Mouse (Mus musculus) CH12.LX (cell line): ENCODE results near the gene Pkhd1. TPM values are rescaled to one million over a fixed set of nuclear protein-coding genes. Genes with fewer than 3 reads are reported as not detected.

ENCODE experiments used
- DNase-seq: peaks from one replicate; pipeline ENCODE4 v3.0.0-alpha.2; 2013; ENCODE audit errors: extremely low read depth
- H3K27ac ChIP-seq: 2 replicates; pipeline ENCODE4 v1.5.1; 2012; ENCODE audit warnings: low read depth, mild to moderate bottlenecking, control low read depth, moderate library complexity; ENCODE audit not compliant: insufficient read depth
- H3K27me3 ChIP-seq: replicated peaks from 2 replicates; pipeline ENCODE3; 2012; ENCODE audit warnings: inconsistent platforms
- H3K36me3 ChIP-seq, 2 experiments: replicated peaks in 1 of 2; 2 replicates each; pipeline versions ENCODE3 to v1.6.1; 2012; ENCODE audit warnings: inconsistent platforms in 1 of 2, low read length in 1 of 2, mild to moderate bottlenecking in 1 of 2, mixed read lengths in 1 of 2, moderate library complexity in 1 of 2; ENCODE audit not compliant: control insufficient read depth in 1 of 2, insufficient read depth in 1 of 2
- H3K4me1 ChIP-seq, 2 experiments: 2 replicates each; pipeline ENCODE4 v1.6.1; 2012; ENCODE audit warnings: inconsistent platforms in 1 of 2, moderate library complexity in 1 of 2; ENCODE audit not compliant: insufficient read depth in 2 of 2, control insufficient read depth in 1 of 2
- H3K4me2 ChIP-seq: 2 replicates; pipeline ENCODE4 v1.6.1; 2012; ENCODE audit warnings: low read depth, mild to moderate bottlenecking, control low read depth; ENCODE audit not compliant: poor library complexity, insufficient read depth, severe bottlenecking
- H3K4me3 ChIP-seq, 3 experiments: fragments of 150-350 bp in 1 of 3; sonication (generic) in 1 of 3; replicated peaks in 1 of 3; 2 replicates each; pipeline versions ENCODE3 to v1.5.1; 2011 to 2012; ENCODE audit warnings: low read depth in 2 of 3, low read length in 2 of 3, mild to moderate bottlenecking in 2 of 3, moderate library complexity in 2 of 3, control low read depth in 1 of 3, improper control_type of control experiment in 1 of 3, inconsistent platforms in 1 of 3, mixed read lengths in 1 of 3; ENCODE audit not compliant: poor library complexity in 1 of 3
- H3K79me2 ChIP-seq: replicated peaks from 2 replicates; pipeline ENCODE4 v1.6.1; 2012; ENCODE audit warnings: mild to moderate bottlenecking, moderate library complexity; ENCODE audit not compliant: control insufficient read depth, poor library complexity, insufficient read depth, severe bottlenecking; ENCODE audit errors: extremely low read depth
- H3K9ac ChIP-seq: 2 replicates; pipeline ENCODE4 v1.6.1; 2012; ENCODE audit warnings: low read depth, mild to moderate bottlenecking, control low read depth, moderate library complexity; ENCODE audit not compliant: insufficient read depth
- H3K9me3 ChIP-seq: replicated peaks from 2 replicates; pipeline ENCODE3; 2012; ENCODE audit warnings: low read length, inconsistent platforms, mixed read lengths
- BHLHE40 ChIP-seq: IDR thresholded peaks from 2 replicates; pipeline ENCODE4 v1.6.1; 2011; ENCODE audit warnings: mild to moderate bottlenecking, low read depth, low read length, improper control_type of control experiment
- CHD2 ChIP-seq: IDR thresholded peaks from 2 replicates; pipeline ENCODE4 v1.6.1; 2011; ENCODE audit warnings: low read length, improper control_type of control experiment
- CTCF ChIP-seq, 2 experiments: IDR thresholded peaks in 1 of 2; conservative IDR thresholded peaks in 1 of 2; 2 replicates each; pipeline ENCODE4 v1.5.1; 2011 to 2012; ENCODE audit warnings: low read depth in 2 of 2, low read length in 2 of 2, improper control_type of control experiment in 1 of 2, inconsistent platforms in 1 of 2, mild to moderate bottlenecking in 1 of 2, moderate library complexity in 1 of 2
- ELF1 ChIP-seq: IDR thresholded peaks from 2 replicates; pipeline ENCODE4 v1.6.1; 2014; ENCODE audit warnings: low read depth, mild to moderate bottlenecking, inconsistent platforms, low read length, improper control_type of control experiment
- EP300 ChIP-seq: IDR thresholded peaks from 2 replicates; pipeline ENCODE4 v1.6.1; 2011; ENCODE audit warnings: low read length, improper control_type of control experiment
- HCFC1 ChIP-seq: IDR thresholded peaks from 2 replicates; pipeline ENCODE4 v1.6.1; 2012; ENCODE audit warnings: low read depth, mild to moderate bottlenecking, inconsistent platforms, low read length, improper control_type of control experiment
- IRF4 ChIP-seq: IDR thresholded peaks from 2 replicates; pipeline ENCODE4 v1.6.1; 2014; ENCODE audit warnings: low read depth, mild to moderate bottlenecking, inconsistent platforms, low read length, improper control_type of control experiment
- KAT2A ChIP-seq: IDR thresholded peaks from 2 replicates; pipeline ENCODE4 v1.6.1; 2012; ENCODE audit warnings: low read length, improper control_type of control experiment, inconsistent platforms; ENCODE audit not compliant: insufficient replicate concordance
- MAFK ChIP-seq: IDR thresholded peaks from 2 replicates; pipeline ENCODE4 v1.6.1; 2011; ENCODE audit warnings: low read length, improper control_type of control experiment; ENCODE audit not compliant: insufficient replicate concordance
- MEF2A ChIP-seq: IDR thresholded peaks from 2 replicates; pipeline ENCODE4 v1.6.1; 2014; ENCODE audit warnings: low read depth, mild to moderate bottlenecking, inconsistent platforms, low read length, improper control_type of control experiment, borderline replicate concordance
- MXI1 ChIP-seq: IDR thresholded peaks from 2 replicates; pipeline ENCODE4 v1.6.1; 2011; ENCODE audit warnings: mild to moderate bottlenecking, low read depth, low read length, improper control_type of control experiment
- MYC ChIP-seq: IDR thresholded peaks from 2 replicates; pipeline ENCODE4 v1.6.1; 2011; ENCODE audit warnings: low read depth, mild to moderate bottlenecking, improper control_type of control experiment, low read length
- NRF1 ChIP-seq: IDR thresholded peaks from 2 replicates; pipeline ENCODE4 v1.6.1; 2014; ENCODE audit warnings: low read depth, mild to moderate bottlenecking, inconsistent platforms, low read length, improper control_type of control experiment, moderate library complexity
- POLR2A ChIP-seq: IDR thresholded peaks from 2 replicates; pipeline ENCODE4 v1.6.1; 2011; ENCODE audit warnings: low read depth, mild to moderate bottlenecking, improper control_type of control experiment, low read length
- RAD21 ChIP-seq: IDR thresholded peaks from 2 replicates; pipeline ENCODE4 v1.6.1; 2011; ENCODE audit warnings: low read depth, mild to moderate bottlenecking, low read length, improper control_type of control experiment, moderate library complexity
- SIN3A ChIP-seq: IDR thresholded peaks from 2 replicates; pipeline ENCODE4 v1.6.1; 2012; ENCODE audit warnings: low read length, improper control_type of control experiment, inconsistent platforms
- SMC3 ChIP-seq: IDR thresholded peaks from 2 replicates; pipeline ENCODE4 v1.6.1; 2011; ENCODE audit warnings: low read depth, low read length, improper control_type of control experiment
- TBP ChIP-seq: conservative IDR thresholded peaks from 2 replicates; pipeline ENCODE4 v1.6.1; 2011; ENCODE audit warnings: low read depth, low read length, improper control_type of control experiment
- TCF12 ChIP-seq: IDR thresholded peaks from 2 replicates; pipeline ENCODE4 v1.6.1; 2014; ENCODE audit warnings: low read depth, mild to moderate bottlenecking, inconsistent platforms, low read length, improper control_type of control experiment
- UBTF ChIP-seq: IDR thresholded peaks from 2 replicates; pipeline ENCODE4 v1.6.1; 2012; ENCODE audit warnings: low read depth, mild to moderate bottlenecking, inconsistent platforms, low read length, improper control_type of control experiment, moderate library complexity
- USF1 ChIP-seq: IDR thresholded peaks from 2 replicates; pipeline ENCODE4 v1.6.1; 2014; ENCODE audit warnings: low read depth, mild to moderate bottlenecking, inconsistent platforms, low read length, improper control_type of control experiment
- ZKSCAN1 ChIP-seq: IDR thresholded peaks from 2 replicates; pipeline ENCODE4 v1.6.1; 2012; ENCODE audit warnings: low read depth, inconsistent platforms, low read length, improper control_type of control experiment, borderline replicate concordance
- ZMIZ1 ChIP-seq: IDR thresholded peaks from 2 replicates; pipeline ENCODE4 v1.6.1; 2012; ENCODE audit warnings: low read depth, mild to moderate bottlenecking, inconsistent platforms, low read length, improper control_type of control experiment
- dilution Hi-C: fragments of 300-500 bp; cut with MboI; formaldehyde crosslinking; loops from 2 replicates; pipeline ENCODE4 v1.14.3; 2020; ENCODE audit warnings: low sequenced_read_pairs; ENCODE audit not compliant: extremely low pct_unique_long_range_greater_than_20kb, extremely low pct_ligation_motif_present
- in situ Hi-C: fragments of 300-500 bp; cut with MboI; formaldehyde crosslinking; loops from 3 replicates; pipeline ENCODE4 v1.14.3; 2019; ENCODE audit warnings: low sequenced_read_pairs, low pct_ligation_motif_present, low pct_unique_long_range_greater_than_20kb, mixed read lengths
- polyA plus RNA-seq: library from polyadenylated mRNA; unstranded; fragments of >175 nt; gene quantifications from 2 replicates; pipeline ENCODE4 v1.2.1, GENCODE M21; 2012; ENCODE audit warnings: low read depth; ENCODE audit not compliant: insufficient read length
- total RNA-seq, 2 experiments: library from RNA; depleted of rRNA; stranded (reverse); fragments of 300-350 nt in 1 of 2; fragments of >200 nt in 1 of 2; gene quantifications; 2 replicates each; pipeline ENCODE4 v1.2.3; 2012 to 2014

The Pkhd1 gene
- total and polyA plus RNA-seq, 3 experiments = not detected

GRCm38 (mm10) chr1:20301631-20302030 lies 316.2 kb downstream of the Pkhd1 start:
- dilution Hi-C loops = no loop called here

GRCm38 (mm10) chr1:20288696-20289095 lies 329.2 kb downstream of the Pkhd1 start:
- Histone ChIP-seq H3K4me2 (no peak overlapping the region), H3K4me3 (no peak overlapping the region), H3K9me3 (no peaks in the 10 kb centered on the region), H3K36me3 (no peaks in the 10 kb centered on the region), H3K79me2 (no peaks in the 10 kb centered on the region), H3K27me3 (no peaks in the 10 kb centered on the region), H3K27ac (no peak overlapping the region), H3K9ac (no peak overlapping the region)
- in situ Hi-C loops = no loop called here
- DNase-seq = no peak
- TF ChIP-seq KAT2A (no peak), RAD21 (no peak), SIN3A (no peak), MXI1 (no peak), POLR2A (no peak), ZKSCAN1 (no peak), MAFK (no peak), UBTF (no peak), HCFC1 (no peak), IRF4 (no peak), MYC (no peak), MEF2A (no peak), BHLHE40 (no peak), TBP (no peak), ELF1 (no peak), USF1 (no peak), TCF12 (no peak), CHD2 (no peak), SMC3 (no peak), EP300 (no peak)
- TF ChIP-seq, all 38 proteins: peak for 0
- no peaks in the 10 kb centered on the region for H3K4me1 ChIP-seq
- dilution Hi-C loops = no loop called here

More at GRCm38 (mm10) chr1:20301631-20302030, 316.2 kb downstream of the Pkhd1 start:
- in situ Hi-C loops = loop anchor here (25.0 kb wide), 1 partner anchor 211 kb away; no protein-coding TSS in a partner anchor
- H3K79me2 ChIP-seq = no peaks in the 10 kb centered on the region
- H3K9me3 ChIP-seq = peaks cover 6% of the 10 kb centered on the region
- TF ChIP-seq CTCF (conservative IDR thresholded peaks at IDR 0.05 in 1 of 2, IDR thresholded peaks at IDR 0.05 in 1 of 2; ENCODE audit: low read depth in 2 of 2, low read length in 2 of 2) = no peak
- TF ChIP-seq KAT2A = no peak
- TF ChIP-seq POLR2A = no peak
- TF ChIP-seq ZMIZ1 = no peak
- TF ChIP-seq NRF1 = no peak
- H3K27me3 ChIP-seq = no peaks in the 10 kb centered on the region
- no peaks in the 10 kb centered on the region for H3K36me3 ChIP-seq
- H3K4me2 ChIP-seq = no peak overlapping the region
- H3K9ac ChIP-seq = no peak overlapping the region
- no peak overlapping the region for H3K27ac ChIP-seq
- no peak for DNase-seq
- H3K4me1 ChIP-seq = no peaks in the 10 kb centered on the region
- H3K4me3 ChIP-seq = no peak overlapping the region
